Mouse (Mus musculus) brain, embryonic 14.5 days (tissue): Measurements from ENCODE around the gene Zfp46.

Source experiments
- CTCF ChIP-seq: fragments of 200-500 bp; IDR thresholded peaks from 2 replicates; pipeline ENCODE4 v1.5.1; 2012; ENCODE audit warnings: inconsistent platforms, mild to moderate bottlenecking, moderate library complexity, borderline replicate concordance; ENCODE audit not compliant: insufficient read depth, insufficient read length; ENCODE audit errors: extremely low read depth
- POLR2A ChIP-seq: fragments of 200-500 bp; IDR thresholded peaks from 2 replicates; pipeline ENCODE4 v1.6.1; 2012; ENCODE audit warnings: mild to moderate bottlenecking, inconsistent platforms, borderline replicate concordance; ENCODE audit not compliant: poor library complexity, insufficient read depth, insufficient read length, severe bottlenecking; ENCODE audit errors: extremely low read depth

DNA sequence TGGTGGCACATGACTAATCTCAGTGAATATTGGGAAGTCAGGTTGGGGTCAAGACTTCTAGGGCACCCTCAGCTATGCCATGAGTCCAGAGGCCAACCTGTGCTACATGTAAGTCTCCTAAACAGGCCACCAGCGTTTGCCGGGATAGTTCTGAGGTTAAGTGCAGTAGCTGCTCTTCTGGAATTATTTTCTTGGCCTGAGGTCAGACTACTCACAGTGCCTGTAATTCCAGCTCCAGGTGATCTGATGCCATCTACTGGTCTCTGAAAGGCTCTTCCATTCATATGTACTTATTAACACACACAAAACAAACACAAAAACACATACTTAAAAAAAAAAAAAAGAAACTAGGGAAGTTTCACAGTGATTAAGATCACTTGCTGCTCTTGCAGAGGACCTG lies 39.7 kb downstream of the Zfp46 start:
- TF ChIP-seq CTCF: no peak; the same call in 1 of the 2 replicates
- TF ChIP-seq POLR2A: no peak
